Mouse (Mus musculus): Measurements from ENCODE around the gene Myo19.
"Not testable (repeated sequence)": the region's sequence is repeated elsewhere in the genome, so short reads cannot be mapped to it uniquely, and the experiment has no call there.

The Myo19 gene

GRCm38 (mm10) chr11:84879772-84880464, at the start of gene Myo19, which contains the start of gene Pigw:
Gene Myo19 (plus strand): TSS chr11:84880148.
Gene Pigw (minus strand): TSS chr11:84880285.
- DNase-seq = peak; percentile 60 to 66

- no peak for DNase-seq
Observed at GRCm38 (mm10) chr11:84839330-84839729, 40.6 kb upstream of the Myo19 start.

GRCm38 (mm10) chr11:84846741-84847474, 33.0 kb upstream of the Myo19 start:
- DNase-seq = no peak

GRCm38 (mm10) chr11:84847475-84848090, 32.4 kb upstream of the Myo19 start:
- no peak for DNase-seq

- no peak for DNase-seq
Observed at GRCm38 (mm10) chr11:84855285-84855684, 24.7 kb upstream of the Myo19 start.

- DNase-seq = no peak
Observed at GRCm38 (mm10) chr11:84865268-84865667, 14.7 kb upstream of the Myo19 start.

GRCm38 (mm10) chr11:84867586-84867985, 12.4 kb upstream of the Myo19 start:
- no peak for DNase-seq

GRCm38 (mm10) chr11:84868786-84869259, 11.1 kb upstream of the Myo19 start:
- no peak for DNase-seq

- DNase-seq = peak; percentile 94 to 95
Observed at GRCm38 (mm10) chr11:84869537-84870232, 10.3 kb upstream of the Myo19 start.

GRCm38 (mm10) chr11:84870337-84871043, 9.5 kb upstream of the Myo19 start, which contains the start of gene Ggnbp2:
Gene Ggnbp2 (minus strand): TSS chr11:84870817.
- DNase-seq = peak; percentile 86 to 92

GRCm38 (mm10) chr11:84871046-84871445, 8.9 kb upstream of the Myo19 start:
- DNase-seq = no peak

GRCm38 (mm10) chr11:84871548-84872069, 8.3 kb upstream of the Myo19 start:
- DNase-seq = no peak

GRCm38 (mm10) chr11:84873042-84873833, 6.7 kb upstream of the Myo19 start:
- DNase-seq = no peak

- not testable (repeated sequence) for DNase-seq
Observed at GRCm38 (mm10) chr11:84876020-84876419, 3.9 kb upstream of the Myo19 start.

- no peak for DNase-seq
Observed at GRCm38 (mm10) chr11:84879007-84879771, 759 bp upstream of the Myo19 start.

- peak; percentile 24 to 40 for DNase-seq
Observed at GRCm38 (mm10) chr11:84880465-84880961, 565 bp downstream of the Myo19 start.

GRCm38 (mm10) chr11:84880971-84881370, 1.0 kb downstream of the Myo19 start:
- no peak for DNase-seq

GRCm38 (mm10) chr11:84882346-84882745, 2.4 kb downstream of the Myo19 start:
- no peak for DNase-seq

- DNase-seq = no peak
Observed at GRCm38 (mm10) chr11:84885238-84885637, 5.3 kb downstream of the Myo19 start.

GRCm38 (mm10) chr11:84886236-84886635, 6.3 kb downstream of the Myo19 start:
- no peak for DNase-seq

All from thymus, adult 18-20 months (tissue).